Mouse (Mus musculus) neural tube, embryonic 11.5 days (tissue): ENCODE data around the gene Zfp799. TPM values are rescaled to one million over a fixed set of nuclear protein-coding genes. Genes with fewer than 3 reads are reported as not detected.

Experiments
- ATAC-seq: fragments of 200-750 bp; cut with Nextera tagmentation; 2 replicates; pipeline ENCODE4 v1.8.0; 2017; ENCODE audit warnings: moderate number of reproducible peaks, mild to moderate bottlenecking, moderate TSS enrichment, moderate library complexity; ENCODE audit not compliant: insufficient read depth, low FRiP score, low TSS enrichment
- DNase-seq: peaks from one replicate; pipeline ENCODE4 v3.0.0-alpha.2; 2015; ENCODE audit warnings: low spot score
- H3K27ac ChIP-seq: fragments of 300-500 bp; sonication (generic); 2 replicates; pipeline ENCODE4 v1.5.1; 2014; ENCODE audit warnings: low read depth, mild to moderate bottlenecking, low read length
- H3K27me3 ChIP-seq: fragments of 300-500 bp; sonication (generic); 2 replicates; pipeline ENCODE4 v1.6.1; 2014; ENCODE audit warnings: mild to moderate bottlenecking, low read length, mixed read lengths; ENCODE audit not compliant: control insufficient read depth, insufficient read depth
- H3K36me3 ChIP-seq: fragments of 300-500 bp; sonication (generic); 2 replicates; pipeline ENCODE4 v1.6.1; 2014; ENCODE audit warnings: mild to moderate bottlenecking, low read length, moderate library complexity, mixed read lengths; ENCODE audit not compliant: control insufficient read depth, insufficient read depth
- H3K4me1 ChIP-seq: fragments of 300-500 bp; sonication (generic); 2 replicates; pipeline ENCODE4 v1.6.1; 2014; ENCODE audit warnings: low read length, mixed read lengths; ENCODE audit not compliant: control insufficient read depth, insufficient read depth
- H3K4me2 ChIP-seq: fragments of 300-500 bp; sonication (generic); 2 replicates; pipeline ENCODE4 v1.6.1; 2014; ENCODE audit warnings: low read depth, mild to moderate bottlenecking, moderate library complexity
- H3K4me3 ChIP-seq: fragments of 300-500 bp; sonication (generic); 2 replicates; pipeline ENCODE4 v1.5.1; 2014; ENCODE audit warnings: low read depth, low read length
- H3K9ac ChIP-seq: fragments of 300-500 bp; sonication (generic); 2 replicates; pipeline ENCODE4 v1.6.1; 2014; ENCODE audit warnings: mild to moderate bottlenecking, low read length
- H3K9me3 ChIP-seq: fragments of 300-500 bp; sonication (generic); 2 replicates; pipeline ENCODE4 v1.6.1; 2016; ENCODE audit warnings: low read length; ENCODE audit not compliant: control insufficient read depth
- WGBS: fragments of 180-500 bp; shearing (Covaris S2); extraction: QIAGEN DNeasy Blood & Tissue Kit; methylation state at CpG from one replicate; pipeline ENCODE4 v1.1.7; 2014; 5-methylcytosine and 5-hydroxymethylcytosine counted together
- polyA plus RNA-seq: library from polyadenylated mRNA; unstranded; fragments of >200 nt; fragmentation: Nextera tagmentation; extraction: Ambion mirVana; gene quantifications from 2 replicates; pipeline ENCODE4 v1.2.1, GENCODE M21; 2014

The Zfp799 gene
- polyA plus RNA-seq, 1 experiment from 2014 or later = 17.6 TPM

DNA sequence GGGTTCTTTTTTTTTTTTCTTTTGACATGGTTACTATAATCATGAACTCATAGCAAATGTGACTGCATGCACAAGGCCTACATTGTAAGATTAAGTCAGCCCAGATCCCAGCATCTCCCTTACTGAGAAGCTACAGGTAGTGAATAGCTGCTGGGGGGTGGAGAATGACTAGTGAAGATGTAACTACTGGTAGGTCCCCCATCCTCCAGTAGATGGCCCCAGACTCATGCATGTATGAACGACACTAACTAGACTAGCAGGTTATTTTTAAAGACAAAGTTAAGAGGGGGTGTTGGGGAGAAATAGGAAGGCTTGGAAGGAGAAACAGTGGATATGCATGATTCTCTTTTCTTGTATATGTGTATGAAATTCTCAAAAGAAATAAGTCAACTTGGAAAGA, 58.8 kb downstream of the Zfp799 start:
- ATAC-seq (no peak), DNase-seq (no peak)
- Histone ChIP-seq H3K36me3 (peaks cover 35% of the 10 kb centered on the region), H3K9me3 (peaks cover 2% of the 10 kb centered on the region; the same call in 1 of the 2 replicates), H3K9ac (no peak overlapping the region), H3K27me3 (no peaks in the 10 kb centered on the region), H3K4me2 (no peak overlapping the region), H3K27ac (no peak overlapping the region), H3K4me1 (no peaks in the 10 kb centered on the region), H3K4me3 (no peak overlapping the region)
- 81% methylated on average over 1 of the region's 1 CpGs for WGBS

DNA sequence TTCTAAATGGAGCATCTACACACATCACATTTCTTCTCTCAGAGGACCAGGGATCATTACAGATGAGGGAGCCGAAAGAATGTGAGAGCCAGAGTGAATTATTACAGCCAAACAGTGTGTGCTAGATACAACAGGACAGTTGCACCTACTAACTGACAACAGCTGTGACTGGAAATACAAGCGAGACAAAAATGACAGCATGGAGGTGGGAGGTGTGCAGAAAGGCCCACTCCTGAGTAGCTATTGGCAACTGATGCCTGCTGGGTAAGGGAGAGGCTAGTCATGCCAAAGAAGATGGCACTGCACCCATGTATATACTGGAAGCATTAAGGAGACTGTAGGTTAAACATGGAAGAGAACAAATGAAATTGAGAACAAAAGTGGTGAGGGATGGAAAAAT, 63.6 kb downstream of the Zfp799 start:
- Histone ChIP-seq H3K4me2 (no peak overlapping the region), H3K9ac (no peak overlapping the region), H3K9me3 (peaks cover 4% of the 10 kb centered on the region; the same call in 1 of the 2 replicates), H3K4me3 (no peak overlapping the region), H3K27me3 (no peaks in the 10 kb centered on the region), H3K27ac (no peak overlapping the region), H3K36me3 (peaks cover 29% of the 10 kb centered on the region), H3K4me1 (no peaks in the 10 kb centered on the region)
- ATAC-seq = no peak
- no peak for DNase-seq
- WGBS = 93% methylated on average over 2 of the region's 2 CpGs

Other genes with a start within 250 kb of the Zfp799 start
- not detected in 2 replicates for gene Cyp4f37, start 209.0 kb downstream of the Zfp799 start, polyA plus RNA-seq
- not detected in 2 replicates for gene Cyp4f40, start 171.4 kb downstream of the Zfp799 start, polyA plus RNA-seq
- 0.77 TPM in 1 of 2 replicates, not detected in the other for gene Cyp4f15, start 144.6 kb downstream of the Zfp799 start, polyA plus RNA-seq
- gene Zfp871, start 42.0 kb downstream of the Zfp799 start, polyA plus RNA-seq = 36.9 and 41.3 TPM in 2 replicates
- gene Zfp811, start 20.3 kb downstream of the Zfp799 start, polyA plus RNA-seq = 31.1 and 33.3 TPM in 2 replicates
- 9.0 and 9.8 TPM in 2 replicates for gene Zfp870, start 61.4 kb upstream of the Zfp799 start, polyA plus RNA-seq
- gene Cyp4f14, start 87.1 kb upstream of the Zfp799 start, polyA plus RNA-seq = not detected in 2 replicates
- gene Cyp4f13, start 117.1 kb upstream of the Zfp799 start, polyA plus RNA-seq = 2.6 and 3.0 TPM in 2 replicates
- 13.1 and 13.7 TPM in 2 replicates for gene Zfp472, start 135.6 kb upstream of the Zfp799 start, polyA plus RNA-seq
- 16.8 and 18.6 TPM in 2 replicates for gene Zfp952, start 162.9 kb upstream of the Zfp799 start, polyA plus RNA-seq
- 22.9 and 25.9 TPM in 2 replicates for gene Zfp763, start 203.1 kb upstream of the Zfp799 start, polyA plus RNA-seq
- not detected in 2 replicates for gene 4921501E09Rik, start 237.8 kb upstream of the Zfp799 start, polyA plus RNA-seq